Mouse (Mus musculus) myocyte (in vitro differentiated cells): ENCODE measurements around the gene Herc3. TPM values are rescaled to one million over a fixed set of nuclear protein-coding genes. Genes with fewer than 3 reads are reported as not detected.
A peak's percentile ranks its signal among the peaks of the same experiment; 100 is the strongest.
"Not testable (repeated sequence)": the region's sequence is repeated elsewhere in the genome, so short reads cannot be mapped to it uniquely, and the experiment has no call there.

Source experiments
- H3K27me3 ChIP-seq: one replicate; pipeline ENCODE4 v1.6.1; 2011; ENCODE audit not compliant: control insufficient read depth, insufficient read depth, insufficient read length
- H3K36me3 ChIP-seq: one replicate; pipeline ENCODE4 v1.6.1; 2011; ENCODE audit not compliant: control insufficient read depth, insufficient read depth
- H3K4me2 ChIP-seq: one replicate; pipeline ENCODE4 v1.6.1; 2011; ENCODE audit warnings: low read depth, control low read depth
- H3K4me3 ChIP-seq: one replicate; pipeline ENCODE4 v1.5.1; 2011; ENCODE audit warnings: mild to moderate bottlenecking, control low read depth, moderate library complexity
- H3K79me2 ChIP-seq: one replicate; pipeline ENCODE4 v1.6.1; 2011; ENCODE audit not compliant: control insufficient read depth, insufficient read depth
- H3ac ChIP-seq: one replicate; pipeline ENCODE4 v1.6.1; 2011; ENCODE audit not compliant: control insufficient read depth, insufficient read length
- CEBPB ChIP-seq: IDR thresholded peaks from 2 replicates; pipeline ENCODE4 v1.6.1; 2011; ENCODE audit warnings: mild to moderate bottlenecking, moderate library complexity; ENCODE audit not compliant: poor library complexity, insufficient read depth, severe bottlenecking
- E2F4 ChIP-seq: IDR thresholded peaks from one replicate; pipeline ENCODE4 v1.6.1; 2011; ENCODE audit warnings: mild to moderate bottlenecking, control low read depth, moderate library complexity; ENCODE audit not compliant: insufficient read depth
- MAX ChIP-seq: IDR thresholded peaks from one replicate; pipeline ENCODE4 v1.6.1; 2011; ENCODE audit warnings: low read depth, mild to moderate bottlenecking, control low read depth
- MYOD1 ChIP-seq, 3 experiments: IDR thresholded peaks; one replicate each; pipeline ENCODE4 v1.6.1; 2011; ENCODE audit warnings: control low read depth in 2 of 3, low read depth in 2 of 3, mild to moderate bottlenecking in 2 of 3, moderate library complexity in 1 of 3; ENCODE audit not compliant: insufficient read length in 2 of 3, control insufficient read depth in 1 of 3
- MYOG ChIP-seq, 3 experiments: IDR thresholded peaks; one replicate each; pipeline ENCODE4 v1.6.1; 2011; ENCODE audit warnings: control low read depth in 2 of 3, low read depth in 2 of 3, mild to moderate bottlenecking in 2 of 3; ENCODE audit not compliant: insufficient read length in 2 of 3, control insufficient read depth in 1 of 3, insufficient read depth in 1 of 3
- POLR2A ChIP-seq: IDR thresholded peaks from one replicate; pipeline ENCODE4 v1.6.1; 2011; ENCODE audit warnings: low read depth, mild to moderate bottlenecking, control low read depth, moderate library complexity; ENCODE audit not compliant: insufficient read length
- POLR2AphosphoS2 ChIP-seq: IDR thresholded peaks from one replicate; pipeline ENCODE4 v1.6.1; 2011; ENCODE audit warnings: low read depth, control low read depth; ENCODE audit not compliant: insufficient read length
- REST ChIP-seq: IDR thresholded peaks from one replicate; pipeline ENCODE4 v1.6.1; 2011; ENCODE audit warnings: mild to moderate bottlenecking, control low read depth, moderate library complexity; ENCODE audit not compliant: insufficient read depth, insufficient read length
- SRF ChIP-seq: IDR thresholded peaks from one replicate; pipeline ENCODE4 v1.6.1; 2011; ENCODE audit warnings: low read depth; ENCODE audit not compliant: control insufficient read depth, insufficient read length
- TCF12 ChIP-seq: IDR thresholded peaks from one replicate; pipeline ENCODE4 v1.6.1; 2011; ENCODE audit warnings: mild to moderate bottlenecking, control low read depth; ENCODE audit not compliant: poor library complexity, insufficient read depth, severe bottlenecking
- TCF3 ChIP-seq: IDR thresholded peaks from one replicate; pipeline ENCODE4 v1.6.1; 2011; ENCODE audit warnings: low read depth, control low read depth; ENCODE audit not compliant: insufficient read length
- USF1 ChIP-seq: IDR thresholded peaks from one replicate; pipeline ENCODE4 v1.6.1; 2011; ENCODE audit warnings: low read depth, mild to moderate bottlenecking, control low read depth, moderate library complexity
- polyA plus RNA-seq: library from polyadenylated mRNA; unstranded; fragments of >200 nt; fragmentation: generic; extraction: Trizol; gene quantifications from one replicate; pipeline ENCODE4 v1.2.1, GENCODE M21; 2012; ENCODE audit warnings: missing spikeins

Gene Herc3
- 4.5 TPM for polyA plus RNA-seq

DNA sequence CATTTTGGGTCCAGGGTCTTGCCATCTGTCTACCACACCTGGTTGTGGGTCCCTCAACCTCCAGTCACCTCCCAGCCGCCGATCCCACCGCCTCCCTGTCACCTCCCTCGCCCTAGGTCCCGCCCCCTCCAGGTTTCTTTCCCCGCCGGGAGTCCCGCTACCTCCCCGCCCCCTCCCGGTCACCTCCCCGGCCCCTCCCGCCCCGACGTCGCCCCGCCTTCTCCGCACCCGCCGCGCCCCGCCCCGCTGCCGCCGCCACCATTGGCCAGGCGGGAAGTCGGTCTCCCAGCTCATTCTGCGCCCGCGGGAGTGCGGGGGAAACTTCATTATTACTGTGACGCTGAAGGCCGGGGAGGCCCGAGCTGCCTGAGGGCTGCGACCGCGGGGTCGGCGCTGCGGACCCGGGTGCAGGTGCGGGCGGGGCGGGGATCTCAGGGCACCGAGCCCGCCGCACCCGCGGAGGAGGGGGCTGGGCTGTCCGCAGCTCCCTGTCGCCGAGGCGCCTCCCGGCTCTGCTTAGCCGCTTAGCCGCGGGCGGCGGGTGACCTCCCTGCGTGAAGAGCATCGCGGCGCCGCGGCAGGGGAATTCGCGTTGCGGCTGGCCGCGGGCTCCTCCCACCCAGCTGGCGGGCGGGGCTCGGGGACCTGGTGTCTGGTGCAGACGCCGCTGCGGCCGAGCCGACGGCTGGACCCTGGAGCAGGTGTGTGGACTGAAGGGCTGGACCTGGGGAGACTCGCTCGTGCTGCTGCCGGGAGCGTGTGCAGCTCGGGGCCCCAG is at the start of gene Herc3:
Gene Herc3, plus strand, starts transcription at position 234 of the 778 bp plus-strand sequence.
- no peak for TF ChIP-seq SRF
- TF ChIP-seq USF1: no peak
- no peak for TF ChIP-seq MAX
- TF ChIP-seq TCF12: no peak
- peak in 2 of 3 experiments; percentile 73 to 84 for TF ChIP-seq MYOG (IDR thresholded peaks at IDR 0.05; ENCODE audit: control insufficient read depth in 1 of 3, insufficient read depth in 1 of 3, insufficient read length in 2 of 3, low read depth in 2 of 3)
- no peak for TF ChIP-seq E2F4
- peak; percentile 9 for TF ChIP-seq TCF3
- TF ChIP-seq POLR2A: no peak
- TF ChIP-seq MYOD1 (IDR thresholded peaks at IDR 0.05; ENCODE audit: control insufficient read depth in 1 of 3, insufficient read length in 2 of 3, low read depth in 2 of 3): peak in 2 of 3 experiments; percentile 59 to 81
- TF ChIP-seq REST: no peak
- no peak for TF ChIP-seq POLR2AphosphoS2
- no peak for TF ChIP-seq CEBPB
- H3K36me3 ChIP-seq: no peaks in the 10 kb centered on the region

DNA sequence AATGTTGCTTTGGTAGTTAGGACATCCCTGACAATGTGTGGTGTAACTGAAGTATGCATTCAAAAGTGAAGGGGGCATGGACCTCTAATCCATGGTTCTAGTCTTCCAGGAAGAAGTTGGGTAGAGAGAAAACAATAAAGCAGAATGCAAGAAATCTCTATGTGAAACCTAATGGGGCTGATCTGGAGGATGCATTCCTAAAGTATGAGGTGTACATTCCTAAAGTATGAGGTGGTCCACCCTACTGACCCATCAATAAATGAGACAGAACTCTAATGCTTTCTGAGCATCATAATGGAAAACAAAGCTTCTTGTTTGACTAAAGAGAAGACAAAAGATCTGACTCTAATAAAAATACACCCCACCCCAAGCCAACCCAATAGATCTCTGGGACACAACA is 29.9 kb upstream of the Herc3 start:
- Histone ChIP-seq H3K27me3 (no peaks in the 10 kb centered on the region), H3ac (no peak overlapping the region), H3K4me2 (no peak overlapping the region), H3K36me3 (no peaks in the 10 kb centered on the region), H3K79me2 (no peaks in the 10 kb centered on the region), H3K4me3 (no peak overlapping the region)
- TF ChIP-seq USF1 (no peak), E2F4 (no peak), POLR2A (no peak), TCF12 (no peak), SRF (no peak), TCF3 (no peak)

More for the DNA sequence above, at the start of gene Herc3:
- Histone ChIP-seq H3K27me3 (no peaks in the 10 kb centered on the region), H3K4me2 (peak within 1 kb of the TSS; percentile 89), H3K79me2 (no peaks in the 10 kb centered on the region), H3ac (peak within 1 kb of the TSS; percentile 21), H3K4me3 (peak within 1 kb of the TSS; percentile 30)

DNA sequence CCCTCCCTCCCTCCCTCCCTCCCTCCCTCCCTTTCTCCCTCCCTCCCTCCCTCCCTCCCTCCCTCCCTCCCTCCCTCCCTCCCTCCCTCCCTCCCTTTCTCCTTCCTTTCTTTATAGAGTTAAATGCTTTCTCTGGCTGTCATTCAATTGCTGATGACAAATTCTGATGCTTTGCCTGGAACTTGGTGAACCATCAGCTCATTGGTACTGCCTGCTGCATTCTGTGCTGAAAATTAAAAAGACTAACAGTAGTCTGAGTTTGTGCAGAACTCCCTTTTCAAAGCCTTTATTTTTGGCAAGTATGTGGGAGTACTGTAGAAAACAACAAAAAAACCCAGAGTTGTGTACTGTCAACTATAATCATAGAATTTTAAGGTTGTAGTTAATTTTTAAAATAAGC is 16.9 kb upstream of the Herc3 start:
- H3K79me2 ChIP-seq: no peaks in the 10 kb centered on the region
- no peaks in the 10 kb centered on the region for H3K36me3 ChIP-seq
- no peak overlapping the region for H3ac ChIP-seq
- H3K4me2 ChIP-seq: no peak overlapping the region
- no peaks in the 10 kb centered on the region for H3K27me3 ChIP-seq
- no peak overlapping the region for H3K4me3 ChIP-seq
- TF ChIP-seq SRF (no peak), USF1 (no peak), MYOG (IDR thresholded peaks at IDR 0.05; ENCODE audit: control insufficient read depth in 1 of 3, insufficient read depth in 1 of 3, insufficient read length in 2 of 3, low read depth in 2 of 3) (no peak), REST (no peak), CEBPB (no peak), MAX (no peak), POLR2A (no peak), E2F4 (no peak), TCF12 (no peak), MYOD1 (IDR thresholded peaks at IDR 0.05; ENCODE audit: control insufficient read depth in 1 of 3, insufficient read length in 2 of 3, low read depth in 2 of 3) (no peak), TCF3 (no peak), POLR2AphosphoS2 (no peak)

DNA sequence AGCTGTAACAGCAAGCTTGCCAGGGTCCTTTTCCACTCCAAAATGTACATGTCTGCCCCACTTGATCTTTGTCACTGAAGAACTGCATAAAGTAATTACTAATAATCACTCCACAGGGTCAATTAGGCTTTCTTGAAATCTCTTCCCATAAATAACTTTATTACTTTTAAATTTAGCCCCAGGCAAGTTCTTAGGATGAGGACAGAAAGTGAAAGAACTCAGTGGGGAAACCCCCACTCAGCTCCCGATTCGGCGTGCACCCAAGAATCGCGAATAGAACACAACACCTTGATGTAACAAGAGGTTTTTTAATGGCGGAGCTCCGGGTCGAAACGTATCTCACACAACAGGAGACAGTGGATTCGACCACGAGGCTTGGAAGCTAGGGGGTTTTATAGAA is 14.2 kb upstream of the Herc3 start:
- H3K36me3 ChIP-seq, H3K4me2 ChIP-seq, H3ac ChIP-seq, H3K27me3 ChIP-seq, H3K4me3 ChIP-seq, H3K79me2 ChIP-seq: not testable (repeated sequence)

DNA sequence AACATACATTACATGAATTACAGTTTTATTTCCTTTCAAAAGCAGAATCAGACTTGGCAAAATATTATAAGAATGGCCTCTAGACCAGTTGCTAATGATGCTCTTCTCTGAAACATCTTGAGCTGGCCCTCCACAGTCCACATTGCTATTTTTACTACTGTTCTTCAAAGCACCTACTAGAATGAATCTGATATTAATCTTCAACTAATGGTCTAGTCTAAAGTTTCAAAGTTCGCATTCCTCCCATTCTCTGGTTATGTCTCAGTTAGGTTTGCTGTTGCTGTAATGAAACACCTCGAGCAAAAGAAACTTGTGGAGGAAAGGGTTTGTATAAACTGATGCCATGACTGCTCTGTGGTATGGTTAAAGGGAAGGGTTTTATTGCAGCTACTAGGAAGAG is 5.6 kb upstream of the Herc3 start:
- Histone ChIP-seq H3K4me3 (no peak overlapping the region), H3K36me3 (no peaks in the 10 kb centered on the region), H3K79me2 (no peaks in the 10 kb centered on the region), H3K4me2 (no peak overlapping the region), H3K27me3 (no peaks in the 10 kb centered on the region), H3ac (no peak overlapping the region)
- TF ChIP-seq CEBPB: no peak
- TF ChIP-seq TCF3: no peak
- no peak for TF ChIP-seq REST
- no peak for TF ChIP-seq SRF
- TF ChIP-seq TCF12: no peak
- TF ChIP-seq MYOD1 (IDR thresholded peaks at IDR 0.05; ENCODE audit: control insufficient read depth in 1 of 3, insufficient read length in 2 of 3, low read depth in 2 of 3): no peak
- no peak for TF ChIP-seq POLR2AphosphoS2
- TF ChIP-seq USF1: no peak
- no peak for TF ChIP-seq E2F4
- TF ChIP-seq POLR2A: no peak
- TF ChIP-seq MAX: no peak
- TF ChIP-seq MYOG (IDR thresholded peaks at IDR 0.05; ENCODE audit: control insufficient read depth in 1 of 3, insufficient read depth in 1 of 3, insufficient read length in 2 of 3, low read depth in 2 of 3): no peak
